Mouse (Mus musculus) lung, embryonic 15.5 days (tissue): ENCODE data around the gene Ptprg. TPM values are rescaled to one million over a fixed set of nuclear protein-coding genes. Genes with fewer than 3 reads are reported as not detected.
A peak's percentile ranks its signal among the peaks of the same experiment; 100 is the strongest.

Source experiments
- ATAC-seq: fragments of 200-750 bp; cut with Nextera tagmentation; 2 replicates; pipeline ENCODE4 v1.8.0; 2017; ENCODE audit warnings: moderate number of reproducible peaks, borderline replicate concordance; ENCODE audit not compliant: low FRiP score, low TSS enrichment; ENCODE audit errors: extremely low read depth
- H3K27ac ChIP-seq: fragments of 300-500 bp; sonication (generic); 2 replicates; pipeline ENCODE4 v1.5.1; 2015; ENCODE audit warnings: moderate library complexity, mild to moderate bottlenecking, inconsistent platforms
- H3K27me3 ChIP-seq: fragments of 300-500 bp; sonication (generic); 2 replicates; pipeline ENCODE4 v1.6.1; 2015; ENCODE audit warnings: inconsistent platforms
- H3K36me3 ChIP-seq: fragments of 300-500 bp; sonication (generic); 2 replicates; pipeline ENCODE4 v1.6.1; 2015; ENCODE audit warnings: inconsistent platforms
- H3K4me1 ChIP-seq: fragments of 300-500 bp; sonication (generic); 2 replicates; pipeline ENCODE4 v1.6.1; 2015; ENCODE audit warnings: inconsistent platforms
- H3K4me2 ChIP-seq: fragments of 300-500 bp; sonication (generic); 2 replicates; pipeline ENCODE4 v1.6.1; 2015; ENCODE audit warnings: inconsistent platforms, mild to moderate bottlenecking, moderate library complexity
- H3K4me3 ChIP-seq: fragments of 300-500 bp; sonication (generic); 2 replicates; pipeline ENCODE4 v1.5.1; 2015; ENCODE audit warnings: mild to moderate bottlenecking, inconsistent platforms
- H3K9ac ChIP-seq: fragments of 300-500 bp; sonication (generic); 2 replicates; pipeline ENCODE4 v1.6.1; 2015; ENCODE audit warnings: inconsistent platforms
- H3K9me3 ChIP-seq: fragments of 300-500 bp; sonication (generic); 2 replicates; pipeline ENCODE4 v1.6.1; 2016; ENCODE audit warnings: inconsistent platforms
- WGBS: fragments of 180-500 bp; shearing (Covaris S2); methylation state at CpG from one replicate; pipeline ENCODE4 v1.1.7; 2015; 5-methylcytosine and 5-hydroxymethylcytosine counted together
- polyA plus RNA-seq: library from polyadenylated mRNA; unstranded; fragments of >200 nt; fragmentation: Nextera tagmentation; extraction: Ambion mirVana; gene quantifications from 2 replicates; pipeline ENCODE4 v1.2.1, GENCODE M21; 2015

Ptprg gene
- polyA plus RNA-seq, 1 experiment from 2014 or later: 29.9 TPM

GRCm38 (mm10) chr14:12104297-12105155 is 551.2 kb downstream of the Ptprg start:
- Histone ChIP-seq H3K36me3 (no peaks in the 10 kb centered on the region), H3K4me2 (no peak overlapping the region), H3K9me3 (no peaks in the 10 kb centered on the region), H3K27ac (no peak overlapping the region), H3K9ac (no peak overlapping the region), H3K27me3 (no peaks in the 10 kb centered on the region), H3K4me1 (no peaks in the 10 kb centered on the region), H3K4me3 (no peak overlapping the region)
- WGBS: 66% methylated on average over 12 of the region's 12 CpGs
- no peak for ATAC-seq

- ATAC-seq: no peak
- 77% methylated on average over 2 of the region's 2 CpGs for WGBS
- no peaks in the 10 kb centered on the region for H3K4me1 ChIP-seq
- H3K36me3 ChIP-seq: no peaks in the 10 kb centered on the region
- H3K4me3 ChIP-seq: no peak overlapping the region
- no peak overlapping the region for H3K9ac ChIP-seq
- no peaks in the 10 kb centered on the region for H3K9me3 ChIP-seq
- no peak overlapping the region for H3K27ac ChIP-seq
- no peaks in the 10 kb centered on the region for H3K27me3 ChIP-seq
- H3K4me2 ChIP-seq: no peak overlapping the region
Observed at GRCm38 (mm10) chr14:12105156-12105430, 551.8 kb downstream of the Ptprg start.

GRCm38 (mm10) chr14:12105593-12105992 is 552.3 kb downstream of the Ptprg start:
- Histone ChIP-seq H3K36me3 (no peaks in the 10 kb centered on the region), H3K9ac (no peak overlapping the region), H3K9me3 (no peaks in the 10 kb centered on the region), H3K4me1 (no peaks in the 10 kb centered on the region), H3K27ac (no peak overlapping the region), H3K27me3 (no peaks in the 10 kb centered on the region), H3K4me3 (no peak overlapping the region), H3K4me2 (no peak overlapping the region)
- ATAC-seq: no peak
- 83% methylated on average over 3 of the region's 3 CpGs for WGBS

- Histone ChIP-seq H3K36me3 (no peaks in the 10 kb centered on the region), H3K9me3 (no peaks in the 10 kb centered on the region), H3K27me3 (no peaks in the 10 kb centered on the region), H3K27ac (no peak overlapping the region), H3K4me2 (no peak overlapping the region), H3K4me3 (no peak overlapping the region), H3K4me1 (peaks cover 10% of the 10 kb centered on the region), H3K9ac (no peak overlapping the region)
- 67% methylated on average over 7 of the region's 7 CpGs for WGBS
- ATAC-seq: no peak
Observed at GRCm38 (mm10) chr14:12107459-12107858, 554.1 kb downstream of the Ptprg start.

GRCm38 (mm10) chr14:12107991-12108390 is 554.7 kb downstream of the Ptprg start:
- no peak overlapping the region for H3K4me3 ChIP-seq

GRCm38 (mm10) chr14:12112548-12113011 is 559.2 kb downstream of the Ptprg start:
- H3K9ac ChIP-seq: no peak overlapping the region
- H3K27ac ChIP-seq: no peak overlapping the region
- H3K36me3 ChIP-seq: no peaks in the 10 kb centered on the region
- peaks cover 25% of the 10 kb centered on the region for H3K4me1 ChIP-seq
- WGBS: 43% methylated on average over 2 of the region's 2 CpGs
- no peaks in the 10 kb centered on the region for H3K9me3 ChIP-seq
- H3K4me2 ChIP-seq: no peak overlapping the region
- no peaks in the 10 kb centered on the region for H3K27me3 ChIP-seq
- H3K4me3 ChIP-seq: no peak overlapping the region
- peak; percentile 64; the same call in 1 of the 2 replicates for ATAC-seq

More at GRCm38 (mm10) chr14:12107991-12108390, 554.7 kb downstream of the Ptprg start:
- 65% methylated on average over 7 of the region's 7 CpGs for WGBS
- no peak overlapping the region for H3K9ac ChIP-seq
- no peaks in the 10 kb centered on the region for H3K36me3 ChIP-seq
- H3K9me3 ChIP-seq: no peaks in the 10 kb centered on the region
- peaks cover 15% of the 10 kb centered on the region for H3K4me1 ChIP-seq
- H3K4me2 ChIP-seq: no peak overlapping the region
- no peak for ATAC-seq
- H3K27me3 ChIP-seq: no peaks in the 10 kb centered on the region
- H3K27ac ChIP-seq: no peak overlapping the region

- Histone ChIP-seq H3K9ac (no peak overlapping the region), H3K4me2 (no peak overlapping the region), H3K27ac (no peak overlapping the region), H3K9me3 (no peaks in the 10 kb centered on the region), H3K36me3 (no peaks in the 10 kb centered on the region), H3K4me3 (no peak overlapping the region), H3K27me3 (no peaks in the 10 kb centered on the region), H3K4me1 (peaks cover 25% of the 10 kb centered on the region)
- ATAC-seq: no peak
- WGBS: 29% methylated on average over 5 of the region's 5 CpGs
Observed at GRCm38 (mm10) chr14:12113326-12113725, 560.0 kb downstream of the Ptprg start.

GRCm38 (mm10) chr14:12114016-12114415 is 560.7 kb downstream of the Ptprg start:
- Histone ChIP-seq H3K9ac (no peak overlapping the region), H3K4me1 (peaks cover 25% of the 10 kb centered on the region), H3K4me2 (no peak overlapping the region), H3K36me3 (no peaks in the 10 kb centered on the region), H3K9me3 (no peaks in the 10 kb centered on the region), H3K27me3 (no peaks in the 10 kb centered on the region), H3K27ac (no peak overlapping the region), H3K4me3 (no peak overlapping the region)
- WGBS: 63% methylated on average over 6 of the region's 6 CpGs
- no peak for ATAC-seq

- no peaks in the 10 kb centered on the region for H3K36me3 ChIP-seq
- 70% methylated on average over 8 of the region's 8 CpGs for WGBS
- no peaks in the 10 kb centered on the region for H3K27me3 ChIP-seq
- no peak overlapping the region for H3K4me3 ChIP-seq
- no peak overlapping the region for H3K4me2 ChIP-seq
- no peak for ATAC-seq
- no peaks in the 10 kb centered on the region for H3K9me3 ChIP-seq
- H3K27ac ChIP-seq: no peak overlapping the region
- H3K9ac ChIP-seq: no peak overlapping the region
- H3K4me1 ChIP-seq: no peaks in the 10 kb centered on the region
Observed at GRCm38 (mm10) chr14:12119260-12119659, 565.9 kb downstream of the Ptprg start.

- 90% methylated on average over 7 of the region's 7 CpGs for WGBS
- no peak for ATAC-seq
Observed at GRCm38 (mm10) chr14:12121906-12122305, 568.6 kb downstream of the Ptprg start.

GRCm38 (mm10) chr14:12124682-12125081 is 571.4 kb downstream of the Ptprg start:
- H3K36me3 ChIP-seq: no peaks in the 10 kb centered on the region
- no peaks in the 10 kb centered on the region for H3K9me3 ChIP-seq
- WGBS: 87% methylated on average over 3 of the region's 3 CpGs
- no peak overlapping the region for H3K27ac ChIP-seq
- H3K4me3 ChIP-seq: no peak overlapping the region
- no peak overlapping the region for H3K4me2 ChIP-seq
- no peaks in the 10 kb centered on the region; the same call in 1 of the 2 replicates for H3K4me1 ChIP-seq
- ATAC-seq: no peak
- no peak overlapping the region for H3K9ac ChIP-seq
- no peaks in the 10 kb centered on the region for H3K27me3 ChIP-seq

More at GRCm38 (mm10) chr14:12121906-12122305, 568.6 kb downstream of the Ptprg start:
- Histone ChIP-seq H3K4me2 (no peak overlapping the region), H3K4me3 (no peak overlapping the region), H3K4me1 (no peaks in the 10 kb centered on the region; the same call in 1 of the 2 replicates), H3K9ac (no peak overlapping the region), H3K27ac (no peak overlapping the region), H3K27me3 (no peaks in the 10 kb centered on the region), H3K36me3 (no peaks in the 10 kb centered on the region), H3K9me3 (no peaks in the 10 kb centered on the region)

GRCm38 (mm10) chr14:12127951-12128350 is 574.6 kb downstream of the Ptprg start:
- Histone ChIP-seq H3K4me2 (no peak overlapping the region), H3K9me3 (no peaks in the 10 kb centered on the region), H3K4me3 (no peak overlapping the region), H3K4me1 (no peaks in the 10 kb centered on the region; the same call in 1 of the 2 replicates), H3K27me3 (no peaks in the 10 kb centered on the region), H3K36me3 (no peaks in the 10 kb centered on the region), H3K27ac (no peak overlapping the region), H3K9ac (no peak overlapping the region)
- WGBS: 82% methylated on average over 3 of the region's 3 CpGs
- no peak for ATAC-seq
